Mouse (Mus musculus) lung, postnatal 14 days (tissue): ENCODE data around the gene Tnpo3.
A peak's percentile ranks its signal among the peaks of the same experiment; 100 is the strongest.

Source experiments
- DNase-seq: peaks from one replicate; pipeline ENCODE4 v3.0.0; 2021

Tnpo3 gene

DNA sequence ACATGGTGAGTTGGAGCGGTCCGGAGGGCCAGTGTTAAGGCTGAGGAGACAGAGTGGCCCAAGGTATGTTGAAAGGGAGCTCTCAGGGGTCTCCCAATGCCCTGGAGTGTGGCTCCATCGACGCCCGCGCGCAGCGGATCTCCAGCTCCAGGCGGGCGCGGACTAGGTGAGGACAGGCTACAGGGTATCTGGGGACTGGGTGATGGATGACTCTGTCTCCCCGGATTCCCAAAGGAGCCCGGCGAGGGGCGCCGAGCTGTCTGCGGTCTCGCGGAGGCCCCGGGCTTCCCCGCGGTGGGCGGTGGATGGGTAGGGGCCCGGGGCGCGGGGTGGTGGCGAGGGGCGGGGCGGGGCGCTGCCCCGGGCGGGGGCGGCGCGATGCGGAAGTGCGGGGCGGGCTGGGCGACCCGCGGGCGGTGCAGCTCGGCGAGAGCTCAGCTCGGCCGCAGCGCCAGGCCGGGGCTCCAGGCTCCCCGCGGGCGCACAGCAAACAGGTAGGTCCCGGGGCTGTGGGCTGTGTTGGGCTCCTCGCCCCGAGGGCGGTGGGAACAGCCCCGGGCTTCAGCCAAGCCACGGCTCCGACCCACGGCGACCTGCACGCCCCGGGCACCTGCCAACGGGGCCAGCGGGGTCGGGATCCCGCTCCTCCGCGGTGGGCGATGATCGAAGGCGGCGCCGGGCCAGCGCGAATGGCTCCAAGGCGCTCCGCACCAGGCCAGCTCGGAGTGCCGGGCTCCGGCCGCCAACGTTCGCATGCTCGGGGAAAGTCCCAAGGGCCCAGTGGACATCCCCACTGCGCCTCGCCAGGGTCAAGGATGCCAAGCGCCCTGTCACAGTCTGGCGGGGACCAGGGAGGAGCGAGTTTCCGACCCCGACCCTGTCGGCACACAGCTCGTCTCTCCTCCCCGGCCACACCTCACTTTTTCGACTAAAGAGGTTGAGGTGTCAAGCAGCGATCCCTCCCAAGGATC, 83.1 kb downstream of the Tnpo3 start, which contains the start of gene Irf5:
Gene Irf5 (plus strand): TSS at position 345 of the 971 bp plus-strand sequence.
- DNase-seq = no peak

- DNase-seq = no peak
These were observed 84.4 kb downstream of the Tnpo3 start for GRCm38 (mm10) chr6:29525256-29525655.

- no peak for DNase-seq
These were observed 85.6 kb downstream of the Tnpo3 start for GRCm38 (mm10) chr6:29524034-29524489.

DNA sequence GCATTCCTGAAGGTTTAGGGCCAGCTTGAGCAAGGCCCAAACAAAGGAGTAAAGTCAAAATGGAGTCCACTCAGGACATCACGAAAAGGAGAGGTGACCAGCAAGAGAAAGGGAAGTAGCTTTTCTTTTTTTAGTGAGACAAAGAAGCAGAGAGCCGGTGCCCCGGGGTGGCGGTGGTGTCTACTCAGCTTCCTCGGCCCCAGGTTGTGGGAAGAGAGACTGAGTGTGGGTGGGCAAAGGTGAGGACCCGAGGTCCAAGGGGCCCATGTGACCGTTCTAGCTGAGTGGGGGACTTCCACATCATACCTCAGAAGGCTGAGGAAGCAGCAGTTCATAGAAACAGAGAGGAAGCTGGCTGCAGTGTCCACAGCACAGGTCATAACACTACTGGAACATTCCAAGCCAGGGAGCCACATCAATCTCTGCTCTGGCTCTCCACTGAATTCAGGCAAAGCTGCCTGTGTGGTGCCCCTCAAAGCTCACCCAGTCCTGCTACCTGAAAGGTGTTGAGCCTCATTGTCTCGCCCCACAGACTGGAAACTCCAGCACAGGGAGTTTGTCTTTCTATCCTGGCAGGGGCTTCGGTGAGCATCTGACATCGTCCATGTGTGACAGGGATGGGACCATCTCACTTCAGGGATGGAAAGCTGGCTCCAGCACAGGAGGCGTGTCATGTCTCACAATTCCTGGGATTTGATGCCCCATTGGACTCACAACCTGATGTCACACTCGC, 86.2 kb downstream of the Tnpo3 start:
- DNase-seq = no peak

DNA sequence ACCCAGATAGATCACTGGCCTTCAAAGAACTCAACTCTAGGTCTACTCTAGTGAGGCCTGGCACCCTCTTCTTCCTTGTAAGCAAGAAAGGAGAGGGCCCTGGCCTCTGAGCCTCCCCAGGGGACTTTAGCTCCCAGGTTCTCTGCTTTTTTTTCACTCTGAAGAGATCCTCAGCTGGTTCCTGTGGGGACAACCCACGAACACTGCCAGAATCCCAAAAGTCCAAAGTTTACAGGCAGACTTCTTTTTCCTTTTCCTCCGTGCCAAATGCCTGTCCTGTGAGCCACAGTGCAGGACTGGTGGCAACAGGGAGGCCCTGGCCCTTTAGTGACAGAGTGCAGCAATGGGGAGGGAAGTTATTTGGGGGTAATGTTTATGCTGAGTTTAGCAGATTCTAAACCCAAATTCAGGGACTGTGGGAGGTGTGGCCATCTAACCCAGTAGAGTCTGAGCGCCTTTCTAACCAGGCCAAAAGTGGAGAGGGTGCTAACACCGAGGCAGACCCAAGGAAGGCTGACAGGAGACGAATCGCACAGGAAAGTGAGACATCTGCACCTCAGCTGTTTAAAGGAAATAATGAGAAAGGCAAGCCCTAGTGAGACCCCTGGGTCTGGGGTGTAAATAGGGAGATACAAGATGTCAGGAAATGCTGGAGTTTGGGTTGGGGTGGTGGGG, 86.9 kb downstream of the Tnpo3 start:
- DNase-seq = no peak

- peak; percentile 82 for DNase-seq
These were observed 92.5 kb downstream of the Tnpo3 start for GRCm38 (mm10) chr6:29517139-29517538.

- peak; percentile 46 for DNase-seq
These were observed 96.4 kb downstream of the Tnpo3 start for GRCm38 (mm10) chr6:29513284-29513683.

DNA sequence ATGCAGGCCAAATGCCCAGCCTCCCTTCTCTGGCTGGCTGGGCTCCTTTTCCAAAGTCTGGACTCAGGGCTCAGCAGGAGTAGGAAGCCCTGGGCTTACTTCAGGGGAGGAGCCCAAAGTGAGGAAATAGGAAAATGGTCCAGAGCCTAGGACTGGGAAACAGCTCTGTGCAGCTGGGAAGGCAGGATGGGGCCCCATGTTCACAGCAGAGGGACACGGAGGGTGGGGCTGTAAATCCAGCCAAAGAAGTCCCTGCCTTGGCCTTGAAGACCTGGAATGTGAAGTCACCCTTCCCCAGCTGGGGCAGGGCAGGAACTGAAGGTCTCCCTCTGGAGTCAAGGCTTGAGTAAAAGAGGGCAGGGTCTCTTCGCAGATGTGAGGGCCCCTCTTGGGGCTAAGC, 100.6 kb downstream of the Tnpo3 start:
- DNase-seq = no peak

DNA sequence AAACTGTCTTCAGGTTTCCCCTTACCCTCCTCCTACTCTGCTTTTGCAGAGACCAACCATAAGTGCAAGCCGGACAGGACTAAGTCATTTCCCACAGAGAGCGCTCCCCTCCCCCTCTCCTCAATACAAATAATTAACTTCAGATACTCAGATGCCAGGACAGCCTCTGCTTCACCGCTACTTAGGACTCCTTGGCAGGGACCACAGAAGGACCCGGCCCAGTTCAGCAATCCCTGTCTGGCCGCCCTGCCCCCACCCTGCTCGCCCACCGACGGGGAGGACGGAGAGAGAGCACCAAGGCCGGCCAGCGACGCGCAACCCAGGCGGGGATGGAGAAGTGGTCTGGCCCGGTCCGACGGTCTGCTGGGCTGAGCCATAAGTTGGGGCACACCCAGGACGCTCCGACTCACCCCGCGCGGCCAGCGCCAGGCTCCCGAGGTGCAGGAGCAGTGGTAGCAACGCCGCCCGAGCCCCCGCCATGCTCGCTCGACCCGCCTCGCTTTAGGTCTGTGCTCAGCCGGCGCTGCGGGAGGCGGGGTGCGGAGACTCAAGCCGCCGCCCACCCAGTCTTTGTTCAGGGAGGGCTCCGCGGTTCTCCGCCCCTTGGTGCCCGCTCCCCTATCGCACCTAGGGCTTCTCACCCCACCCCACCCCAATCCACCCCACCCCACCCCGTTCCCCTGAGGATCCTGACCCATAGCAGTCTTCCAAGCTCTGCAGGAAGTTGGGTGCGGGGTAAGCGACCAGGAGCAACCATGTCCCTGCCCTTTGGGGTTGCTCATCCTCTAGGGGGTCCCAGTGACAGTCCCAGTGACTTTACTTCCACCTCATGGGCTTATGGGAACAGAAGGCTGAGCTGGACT, 102.0 kb downstream of the Tnpo3 start, which contains the start of gene Kcp:
Gene Kcp (minus strand): TSS at position 506 of the 863 bp plus-strand sequence.
- DNase-seq = no peak

DNA sequence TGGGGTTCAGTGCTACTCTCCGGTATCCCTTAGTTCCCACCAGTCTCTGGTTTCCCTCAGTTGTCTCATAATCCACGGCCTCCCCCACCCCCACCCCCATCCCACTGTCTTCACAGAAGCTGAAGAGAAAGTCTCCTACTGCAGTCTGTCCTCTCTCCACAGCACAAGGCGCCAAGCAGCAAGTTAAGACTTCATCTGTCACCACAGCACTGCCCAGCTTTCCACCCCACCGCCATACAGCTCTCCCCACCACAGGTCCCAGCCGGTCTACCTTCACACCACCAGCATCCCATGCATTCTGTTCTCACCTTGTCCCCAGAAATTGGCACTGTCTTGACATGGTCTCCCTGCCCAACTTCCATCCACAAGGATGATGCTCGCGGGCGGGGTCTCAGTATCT, 102.9 kb downstream of the Tnpo3 start:
- DNase-seq = no peak

- no peak for DNase-seq
These were observed 104.2 kb downstream of the Tnpo3 start for GRCm38 (mm10) chr6:29505493-29505892.

GRCm38 (mm10) chr6:29501599-29501998, 108.1 kb downstream of the Tnpo3 start:
- DNase-seq = no peak

- no peak for DNase-seq
These were observed 108.9 kb downstream of the Tnpo3 start for GRCm38 (mm10) chr6:29500810-29501209.

GRCm38 (mm10) chr6:29500177-29500576, 109.5 kb downstream of the Tnpo3 start:
- no peak for DNase-seq

DNA sequence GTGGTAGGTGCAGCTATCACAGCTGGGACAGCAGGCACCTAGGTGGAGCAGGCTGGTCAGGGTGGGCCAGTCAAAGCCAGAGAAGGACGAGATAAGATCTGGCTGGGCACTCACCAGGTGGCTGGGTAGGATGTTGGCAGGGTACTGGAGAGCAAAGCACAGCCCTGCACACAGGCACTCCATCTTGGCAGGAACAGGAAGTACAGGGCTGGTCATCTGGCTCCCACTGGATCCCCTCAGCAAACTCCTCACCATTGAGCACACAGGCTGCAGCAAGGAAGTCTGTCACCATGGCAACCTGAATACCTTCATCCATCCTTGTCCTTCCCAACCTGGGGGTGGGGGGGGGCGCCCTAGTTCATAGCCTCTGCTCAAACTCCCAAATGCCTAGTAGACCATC, 111.9 kb downstream of the Tnpo3 start:
- no peak for DNase-seq

DNA sequence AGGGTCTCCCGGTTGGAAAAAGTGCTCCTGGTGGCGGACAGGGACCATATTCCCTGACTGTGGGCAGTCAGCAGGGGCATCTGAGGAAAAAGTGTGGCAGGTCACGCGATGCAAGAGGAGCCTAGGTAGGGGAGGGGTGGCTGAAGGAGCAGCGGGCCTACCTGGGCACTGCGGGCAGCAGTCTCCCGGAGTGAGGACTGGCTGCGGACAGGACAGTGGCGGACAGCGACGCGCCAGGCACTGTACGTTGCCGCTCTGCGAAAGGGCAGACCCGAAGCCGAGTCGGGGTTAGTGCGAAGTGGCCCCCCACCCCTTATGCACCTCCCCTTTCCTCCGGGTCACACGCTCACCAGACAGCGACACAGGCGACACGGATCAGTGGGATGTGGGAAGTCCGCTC, 113.4 kb downstream of the Tnpo3 start:
- no peak for DNase-seq

- peak; percentile 24 for DNase-seq
These were observed 115.6 kb downstream of the Tnpo3 start for GRCm38 (mm10) chr6:29494101-29494500.
